Mouse (Mus musculus) limb, embryonic 14.5 days (tissue): ENCODE measurements around the gene Golgb1. TPM values are rescaled to one million over a fixed set of nuclear protein-coding genes. Genes with fewer than 3 reads are reported as not detected.

Source experiments
- ATAC-seq: fragments of 200-750 bp; cut with Nextera tagmentation; 2 replicates; pipeline ENCODE4 v1.8.0; 2017; ENCODE audit warnings: low read depth, moderate number of reproducible peaks, moderate TSS enrichment; ENCODE audit not compliant: low FRiP score
- DNase-seq: peaks from one replicate; pipeline ENCODE4 v3.0.0-alpha.2; 2015; ENCODE audit warnings: low spot score
- H3K27ac ChIP-seq: fragments of 300-500 bp; sonication (generic); replicated peaks from 2 replicates; pipeline ENCODE4 v1.5.1; 2014; ENCODE audit warnings: low read depth, mild to moderate bottlenecking, low read length, moderate library complexity, mixed read lengths
- H3K27me3 ChIP-seq: fragments of 300-500 bp; sonication (generic); 2 replicates; pipeline ENCODE4 v1.6.1; 2014; ENCODE audit warnings: low read length, mixed read lengths; ENCODE audit not compliant: control insufficient read depth, insufficient read depth
- H3K36me3 ChIP-seq: fragments of 300-500 bp; sonication (generic); 2 replicates; pipeline ENCODE4 v1.6.1; 2014; ENCODE audit warnings: mild to moderate bottlenecking, low read length, moderate library complexity, mixed read lengths; ENCODE audit not compliant: control insufficient read depth, insufficient read depth
- H3K4me1 ChIP-seq: fragments of 300-500 bp; sonication (generic); 2 replicates; pipeline ENCODE4 v1.6.1; 2014; ENCODE audit warnings: antibody characterized with exemption, low read length, mixed read lengths; ENCODE audit not compliant: control insufficient read depth, insufficient read depth
- H3K4me2 ChIP-seq: fragments of 300-500 bp; sonication (generic); replicated peaks from 2 replicates; pipeline ENCODE4 v1.6.1; 2014; ENCODE audit warnings: low read depth, mild to moderate bottlenecking, low read length, moderate library complexity; ENCODE audit not compliant: severe bottlenecking
- H3K4me3 ChIP-seq: fragments of 300-500 bp; sonication (generic); replicated peaks from 2 replicates; pipeline ENCODE4 v1.5.1; 2014; ENCODE audit warnings: low read length
- H3K9ac ChIP-seq: fragments of 300-500 bp; sonication (generic); 2 replicates; pipeline ENCODE4 v1.6.1; 2014; ENCODE audit warnings: mild to moderate bottlenecking, low read depth, low read length, moderate library complexity; ENCODE audit not compliant: severe bottlenecking
- H3K9me3 ChIP-seq: fragments of 300-500 bp; sonication (generic); 2 replicates; pipeline ENCODE4 v1.6.1; 2016; ENCODE audit warnings: low read length; ENCODE audit not compliant: control insufficient read depth
- POLR2A ChIP-seq: fragments of 200-500 bp; IDR thresholded peaks from 2 replicates; pipeline ENCODE4 v1.8.0; 2012; ENCODE audit warnings: inconsistent platforms, mild to moderate bottlenecking, moderate library complexity, borderline replicate concordance; ENCODE audit not compliant: insufficient read depth, insufficient read length; ENCODE audit errors: extremely low read depth
- WGBS: fragments of 180-500 bp; shearing (Covaris S2); extraction: QIAGEN DNeasy Blood & Tissue Kit; methylation state at CpG from one replicate; pipeline ENCODE4 v1.1.7; 2014; 5-methylcytosine and 5-hydroxymethylcytosine counted together
- polyA plus RNA-seq, 2 experiments: library from polyadenylated mRNA; depleted of rRNA in 1 of 2; stranded (reverse) in 1 of 2; unstranded in 1 of 2; fragments of >200 nt; fragmentation: Nextera tagmentation in 1 of 2; extraction: Ambion mirVana in 1 of 2; gene quantifications; 2 replicates each; pipeline versions ENCODE4 v1.2.1 to v1.2.3; 2012 to 2014

Golgb1 gene
- polyA plus RNA-seq, 2 experiments = 52.4 to 123 TPM

- Histone ChIP-seq H3K27ac (no peak overlapping the region), H3K4me3 (no peak overlapping the region), H3K27me3 (no peaks in the 10 kb centered on the region), H3K4me1 (no peaks in the 10 kb centered on the region), H3K9me3 (no peaks in the 10 kb centered on the region), H3K9ac (no peak overlapping the region), H3K4me2 (no peak overlapping the region), H3K36me3 (peaks cover 24% of the 10 kb centered on the region)
- DNase-seq = no peak
- TF ChIP-seq POLR2A = no peak
- no peak for ATAC-seq
- WGBS = 90% methylated on average over 3 of the region's 3 CpGs
Observed at GRCm38 (mm10) chr16:36851202-36851601, 23.7 kb upstream of the Golgb1 start.

GRCm38 (mm10) chr16:36863585-36863984 is 11.4 kb upstream of the Golgb1 start:
- DNase-seq = no peak
- Histone ChIP-seq H3K9ac (no peak overlapping the region), H3K4me2 (no peak overlapping the region), H3K27ac (no peak overlapping the region), H3K27me3 (no peaks in the 10 kb centered on the region), H3K4me1 (no peaks in the 10 kb centered on the region), H3K36me3 (peaks cover 61% of the 10 kb centered on the region), H3K9me3 (no peaks in the 10 kb centered on the region), H3K4me3 (no peak overlapping the region)
- ATAC-seq = no peak
- TF ChIP-seq POLR2A = no peak
- WGBS = 67% methylated on average over 3 of the region's 3 CpGs

GRCm38 (mm10) chr16:36869442-36869841 is 5.5 kb upstream of the Golgb1 start:
- Histone ChIP-seq H3K27ac (no peak overlapping the region), H3K4me3 (no peak overlapping the region), H3K9me3 (no peaks in the 10 kb centered on the region), H3K27me3 (no peaks in the 10 kb centered on the region), H3K4me2 (no peak overlapping the region), H3K36me3 (peaks cover 61% of the 10 kb centered on the region), H3K9ac (no peak overlapping the region), H3K4me1 (peaks cover 6% of the 10 kb centered on the region; the same call in 1 of the 2 replicates)
- 88% methylated on average over 2 of the region's 2 CpGs for WGBS
- no peak for TF ChIP-seq POLR2A
- DNase-seq (no peak), ATAC-seq (no peak)

- TF ChIP-seq POLR2A = no peak
- H3K9ac ChIP-seq = peak overlapping the region; percentile 91
- peak overlapping the region; percentile 81 for H3K4me3 ChIP-seq
- peaks cover 12% of the 10 kb centered on the region; the same call in 1 of the 2 replicates for H3K4me1 ChIP-seq
- no peaks in the 10 kb centered on the region for H3K9me3 ChIP-seq
- DNase-seq (no peak), ATAC-seq (peak; percentile 60)
- peaks cover 22% of the 10 kb centered on the region for H3K36me3 ChIP-seq
- peak overlapping the region; percentile 78 for H3K27ac ChIP-seq
- no peaks in the 10 kb centered on the region for H3K27me3 ChIP-seq
- whole genome bisulfite sequencing = under 1% methylated on average over 29 of the region's 48 CpGs
- peak overlapping the region; percentile 63 for H3K4me2 ChIP-seq
Observed at GRCm38 (mm10) chr16:36875276-36875851, 424 bp downstream of the Golgb1 start.

- TF ChIP-seq POLR2A = no peak
- H3K4me2 ChIP-seq = no peak overlapping the region
- H3K9ac ChIP-seq = no peak overlapping the region
- ATAC-seq = no peak
- 75% methylated on average over 5 of the region's 5 CpGs for WGBS
- H3K36me3 ChIP-seq = peaks cover 5% of the 10 kb centered on the region
- no peak for DNase-seq
- H3K9me3 ChIP-seq = no peaks in the 10 kb centered on the region
- H3K4me3 ChIP-seq = no peak overlapping the region
- no peaks in the 10 kb centered on the region for H3K27me3 ChIP-seq
- H3K4me1 ChIP-seq = peaks cover 12% of the 10 kb centered on the region; the same call in 1 of the 2 replicates
- no peak overlapping the region for H3K27ac ChIP-seq
Observed at GRCm38 (mm10) chr16:36877316-36877715, 2.4 kb downstream of the Golgb1 start.
